Mouse (Mus musculus): ENCODE measurements around the gene Pid1. TPM values are rescaled to one million over a fixed set of nuclear protein-coding genes. Genes with fewer than 3 reads are reported as not detected.

The Pid1 gene
- polyA plus RNA-seq, 1 experiment from 2014 or later, result 75.2 TPM

- H3K27me3 ChIP-seq, result no peaks in the 10 kb centered on the region
- H3K4me1 ChIP-seq (replicated peaks), result peaks cover 6% of the 10 kb centered on the region; the same call in 1 of the 2 replicates
- no peaks in the 10 kb centered on the region for H3K36me3 ChIP-seq
- no peak overlapping the region for H3K4me3 ChIP-seq (replicated peaks)
- H3K9me3 ChIP-seq, result no peaks in the 10 kb centered on the region
- no peak overlapping the region for H3K27ac ChIP-seq
- H3K9ac ChIP-seq (replicated peaks), result no peak overlapping the region
- ATAC-seq, result no peak
- no peak overlapping the region for H3K4me2 ChIP-seq (replicated peaks)
- WGBS, result 58% methylated on average over 1 of the region's 1 CpGs
These were observed 277.5 kb downstream of the Pid1 start for GRCm38 (mm10) chr1:84086486-84086885.

GRCm38 (mm10) chr1:84085361-84085760, 278.6 kb downstream of the Pid1 start:
- no peaks in the 10 kb centered on the region for H3K27me3 ChIP-seq

GRCm38 (mm10) chr1:84079566-84079965, 284.4 kb downstream of the Pid1 start:
- Histone ChIP-seq H3K9me3 (0 out of 2 replicates have a peak, but pooled peaks cover 4% of the 10 kb centered on the region), H3K9ac (replicated peaks) (no peak overlapping the region), H3K4me1 (replicated peaks) (peaks cover 9% of the 10 kb centered on the region; the same call in 1 of the 2 replicates), H3K4me3 (replicated peaks) (no peak overlapping the region), H3K4me2 (replicated peaks) (no peak overlapping the region), H3K36me3 (no peaks in the 10 kb centered on the region), H3K27me3 (no peaks in the 10 kb centered on the region), H3K27ac (peak overlapping the region; percentile 54; the same call in 1 of the 2 replicates)
- 64% methylated on average over 8 of the region's 8 CpGs for WGBS
- no peak for ATAC-seq

More at GRCm38 (mm10) chr1:84085361-84085760, 278.6 kb downstream of the Pid1 start:
- no peak overlapping the region for H3K9ac ChIP-seq (replicated peaks)
- H3K4me1 ChIP-seq (replicated peaks), result peaks cover 8% of the 10 kb centered on the region; the same call in 1 of the 2 replicates
- H3K4me2 ChIP-seq (replicated peaks), result no peak overlapping the region
- H3K4me3 ChIP-seq (replicated peaks), result no peak overlapping the region
- H3K9me3 ChIP-seq, result no peaks in the 10 kb centered on the region
- no peak overlapping the region for H3K27ac ChIP-seq
- no peaks in the 10 kb centered on the region for H3K36me3 ChIP-seq
- 95% methylated on average over 3 of the region's 3 CpGs for WGBS
- ATAC-seq, result no peak

GRCm38 (mm10) chr1:84077023-84077422, 287.0 kb downstream of the Pid1 start:
- H3K27me3 ChIP-seq, result no peaks in the 10 kb centered on the region
- H3K9ac ChIP-seq (replicated peaks), result no peak overlapping the region
- no peak overlapping the region for H3K27ac ChIP-seq
- no peak for ATAC-seq
- no peak overlapping the region for H3K4me2 ChIP-seq (replicated peaks)
- peaks cover 14% of the 10 kb centered on the region for H3K4me1 ChIP-seq (replicated peaks)
- H3K36me3 ChIP-seq, result no peaks in the 10 kb centered on the region
- 0 out of 2 replicates have a peak, but pooled peaks cover 4% of the 10 kb centered on the region for H3K9me3 ChIP-seq
- H3K4me3 ChIP-seq (replicated peaks), result no peak overlapping the region
- 88% methylated on average over 1 of the region's 1 CpGs for WGBS

GRCm38 (mm10) chr1:84056884-84057630, 306.9 kb downstream of the Pid1 start:
- Histone ChIP-seq H3K4me3 (replicated peaks) (no peak overlapping the region), H3K4me2 (replicated peaks) (no peak overlapping the region), H3K27ac (peak overlapping the region; percentile 51; the same call in 1 of the 2 replicates), H3K9me3 (no peaks in the 10 kb centered on the region), H3K9ac (replicated peaks) (no peak overlapping the region), H3K27me3 (no peaks in the 10 kb centered on the region), H3K4me1 (replicated peaks) (peaks cover 13% of the 10 kb centered on the region), H3K36me3 (no peaks in the 10 kb centered on the region)
- WGBS, result 64% methylated on average over 5 of the region's 5 CpGs
- peak; percentile 66; the same call in 1 of the 2 replicates for ATAC-seq

GRCm38 (mm10) chr1:84056306-84056705, 307.7 kb downstream of the Pid1 start:
- Histone ChIP-seq H3K4me2 (replicated peaks) (no peak overlapping the region), H3K27me3 (no peaks in the 10 kb centered on the region), H3K9ac (replicated peaks) (no peak overlapping the region), H3K4me1 (replicated peaks) (peaks cover 13% of the 10 kb centered on the region), H3K4me3 (replicated peaks) (no peak overlapping the region), H3K9me3 (no peaks in the 10 kb centered on the region), H3K36me3 (no peaks in the 10 kb centered on the region), H3K27ac (no peak overlapping the region)
- 84% methylated on average over 1 of the region's 1 CpGs for WGBS
- ATAC-seq, result no peak

GRCm38 (mm10) chr1:84025746-84026145, 338.2 kb downstream of the Pid1 start:
- H3K27ac ChIP-seq, result no peak overlapping the region
- H3K4me3 ChIP-seq (replicated peaks), result no peak overlapping the region
- no peak overlapping the region for H3K4me2 ChIP-seq (replicated peaks)
- H3K9me3 ChIP-seq, result no peaks in the 10 kb centered on the region
- no peak overlapping the region for H3K9ac ChIP-seq (replicated peaks)
- ATAC-seq, result no peak
- WGBS, result 88% methylated on average over 1 of the region's 1 CpGs
- no peaks in the 10 kb centered on the region for H3K36me3 ChIP-seq
- H3K4me1 ChIP-seq (replicated peaks), result no peaks in the 10 kb centered on the region
- H3K27me3 ChIP-seq, result no peaks in the 10 kb centered on the region

GRCm38 (mm10) chr1:84012871-84013375, 351.1 kb downstream of the Pid1 start:
- H3K27ac ChIP-seq, result no peak overlapping the region

GRCm38 (mm10) chr1:84002630-84003029, 361.4 kb downstream of the Pid1 start:
- no peak overlapping the region for H3K4me2 ChIP-seq (replicated peaks)
- no peak overlapping the region for H3K27ac ChIP-seq
- H3K4me3 ChIP-seq (replicated peaks), result no peak overlapping the region
- ATAC-seq, result no peak
- 90% methylated on average over 4 of the region's 4 CpGs for WGBS
- H3K4me1 ChIP-seq (replicated peaks), result no peaks in the 10 kb centered on the region
- H3K9me3 ChIP-seq, result no peaks in the 10 kb centered on the region
- H3K36me3 ChIP-seq, result no peaks in the 10 kb centered on the region
- no peak overlapping the region for H3K9ac ChIP-seq (replicated peaks)
- H3K27me3 ChIP-seq, result no peaks in the 10 kb centered on the region

More at GRCm38 (mm10) chr1:84012871-84013375, 351.1 kb downstream of the Pid1 start:
- Histone ChIP-seq H3K36me3 (no peaks in the 10 kb centered on the region), H3K4me2 (replicated peaks) (no peak overlapping the region), H3K4me3 (replicated peaks) (no peak overlapping the region), H3K9me3 (no peaks in the 10 kb centered on the region), H3K9ac (replicated peaks) (no peak overlapping the region), H3K4me1 (replicated peaks) (no peaks in the 10 kb centered on the region), H3K27me3 (no peaks in the 10 kb centered on the region)
- no peak for ATAC-seq
- 86% methylated on average over 4 of the region's 4 CpGs for WGBS

Small RNA genes lying within 50 kb of the gene (microRNA-seq; reads per million reads assigned to microRNA genes)
- not detected for gene Mir6353

All from midbrain, embryonic 13.5 days (tissue).